Mouse (Mus musculus) left cerebral cortex, postnatal 10 days (tissue): ENCODE measurements around the gene Flnc. TPM values are rescaled to one million over a fixed set of nuclear protein-coding genes. Genes with fewer than 3 reads are reported as not detected.

Experiments
- microRNA-seq: library from miRNA; unstranded; fragments of <30 nt; microRNA quantifications from one replicate; pipeline ENCODE4 v1.2.0, GENCODE M21; 2022
- total RNA-seq, 2 experiments: library from RNA; stranded (reverse); gene quantifications; 2 replicates each; pipeline ENCODE4 v1.2.3; 2021

Gene Flnc
- total RNA-seq, 2 experiments from 2014 or later = 1.8 to 2.0 TPM

Small RNAs within 50 kb of the gene (microRNA-seq; reads per million reads assigned to microRNA genes)
- gene Gm26220 (not detected), gene Gm44354 (not detected)

Other genes starting within 250 kb of the Flnc start
- 100 to 1,000 TPM; 111 to 112 TPM for gene Impdh1, start 216.9 kb upstream of the Flnc start, total RNA-seq
- gene Hilpda, start 160.8 kb upstream of the Flnc start, total RNA-seq = 1 to 10 TPM; 6.1 to 6.2 TPM
- under 1 TPM in 1 of 2 experiments, not detected in 1; 0.43 TPM for gene Fam71f2, start 153.7 kb upstream of the Flnc start, total RNA-seq
- gene Fam71f1, start 114.1 kb upstream of the Flnc start, total RNA-seq = not detected
- gene Calu, start 85.2 kb upstream of the Flnc start, total RNA-seq = 100 to 1,000 TPM; 100 to 101 TPM
- under 1 TPM; 0.39 to 0.99 TPM for gene Opn1sw, start 44.8 kb upstream of the Flnc start, total RNA-seq
- gene Ccdc136, start 36.9 kb upstream of the Flnc start, total RNA-seq = 100 to 1,000 TPM in 1 of 2 experiments, 10 to 100 TPM in 1; 95.7 to 101 TPM
- 100 to 1,000 TPM; 246 to 249 TPM for gene Atp6v1f, start 34.5 kb downstream of the Flnc start, total RNA-seq
- gene Atp6v1fnb, start 38.2 kb downstream of the Flnc start, total RNA-seq = 1 to 10 TPM in 1 of 2 experiments, under 1 TPM in 1; 0.54 to 1.1 TPM
- 1 to 10 TPM; 6.7 to 8.9 TPM for gene Kcp, start 74.7 kb downstream of the Flnc start, total RNA-seq
- 1 to 10 TPM; 3.1 to 3.5 TPM for gene Irf5, start 93.4 kb downstream of the Flnc start, total RNA-seq
- gene Tnpo3, start 176.6 kb downstream of the Flnc start, total RNA-seq = 10 to 100 TPM; 73.8 to 77.3 TPM